Mouse (Mus musculus) erythroblast, embryonic 14.5 days (primary cell): ENCODE data around the gene Map9.

Experiments used
- GATA1 ChIP-seq: IDR thresholded peaks from 2 replicates; pipeline ENCODE4 v1.6.1; 2012; ENCODE audit warnings: low read length, inconsistent platforms, mixed read lengths
- TAL1 ChIP-seq: IDR thresholded peaks from 3 replicates; pipeline ENCODE4 v1.6.1; 2012; ENCODE audit warnings: low read length, inconsistent platforms, mixed read lengths

- TF ChIP-seq GATA1 (no peak), TAL1 (no peak)
Observed at GRCm38 (mm10) chr3:82382325-82382724, 24.5 kb downstream of the Map9 start.
